Mouse (Mus musculus) heart, embryonic 11.5 days (tissue): ENCODE results near the gene Mpp6. TPM values are rescaled to one million over a fixed set of nuclear protein-coding genes. Genes with fewer than 3 reads are reported as not detected.

Experiments used
- ATAC-seq: fragments of 200-750 bp; cut with Nextera tagmentation; replicated peaks from 2 replicates; pipeline ENCODE4 v1.8.0; 2017; ENCODE audit warnings: moderate library complexity; ENCODE audit not compliant: insufficient number of reproducible peaks, low FRiP score, low TSS enrichment
- H3K27ac ChIP-seq: fragments of 300-500 bp; sonication (generic); 2 replicates; pipeline ENCODE4 v1.5.1; 2014; ENCODE audit warnings: mild to moderate bottlenecking, low read depth, low read length
- H3K27me3 ChIP-seq: fragments of 300-500 bp; sonication (generic); 2 replicates; pipeline ENCODE4 v1.6.1; 2014; ENCODE audit warnings: mild to moderate bottlenecking, low read length, mixed read lengths; ENCODE audit not compliant: control insufficient read depth, insufficient read depth
- H3K36me3 ChIP-seq: fragments of 300-500 bp; sonication (generic); 2 replicates; pipeline ENCODE4 v1.6.1; 2014; ENCODE audit warnings: mild to moderate bottlenecking, low read length, moderate library complexity, mixed read lengths; ENCODE audit not compliant: control insufficient read depth, insufficient read depth
- H3K4me1 ChIP-seq: fragments of 300-500 bp; sonication (generic); 2 replicates; pipeline ENCODE4 v1.6.1; 2014; ENCODE audit warnings: low read length; ENCODE audit not compliant: control insufficient read depth, insufficient read depth
- H3K4me2 ChIP-seq: fragments of 300-500 bp; sonication (generic); 2 replicates; pipeline ENCODE4 v1.6.1; 2014; ENCODE audit warnings: mild to moderate bottlenecking, moderate library complexity
- H3K4me3 ChIP-seq: fragments of 300-500 bp; sonication (generic); 2 replicates; pipeline ENCODE4 v1.5.1; 2014; ENCODE audit warnings: low read depth, low read length
- H3K9ac ChIP-seq: fragments of 300-500 bp; sonication (generic); 2 replicates; pipeline ENCODE4 v1.6.1; 2014; ENCODE audit warnings: mild to moderate bottlenecking, low read depth, low read length, moderate library complexity
- H3K9me3 ChIP-seq: fragments of 300-500 bp; sonication (generic); replicated peaks from 2 replicates; pipeline ENCODE4 v1.6.1; 2016; ENCODE audit warnings: low read length; ENCODE audit not compliant: control insufficient read depth
- WGBS: fragments of 180-500 bp; shearing (Covaris S2); extraction: QIAGEN DNeasy Blood & Tissue Kit; methylation state at CpG from one replicate; pipeline ENCODE4 v1.1.7; 2014; ENCODE audit not compliant: insufficient replicate concordance; 5-methylcytosine and 5-hydroxymethylcytosine counted together
- polyA plus RNA-seq: library from polyadenylated mRNA; unstranded; fragments of >200 nt; fragmentation: Nextera tagmentation; extraction: Ambion mirVana; gene quantifications from 2 replicates; pipeline ENCODE4 v1.2.1, GENCODE M21; 2014

Gene Mpp6
- polyA plus RNA-seq, 1 experiment from 2014 or later = 60.8 TPM

- Histone ChIP-seq H3K27me3 (no peaks in the 10 kb centered on the region), H3K9ac (no peak overlapping the region), H3K9me3 (no peaks in the 10 kb centered on the region), H3K4me1 (no peaks in the 10 kb centered on the region), H3K4me3 (no peak overlapping the region), H3K27ac (no peak overlapping the region), H3K36me3 (no peaks in the 10 kb centered on the region), H3K4me2 (no peak overlapping the region)
- WGBS = 70% methylated on average over 7 of the region's 7 CpGs
- ATAC-seq = no peak
These were observed 18.4 kb upstream of the Mpp6 start for GRCm38 (mm10) chr6:50091462-50092154.

- Histone ChIP-seq H3K9ac (peak overlapping the region; percentile 92), H3K36me3 (no peaks in the 10 kb centered on the region), H3K4me3 (peak overlapping the region; percentile 82), H3K27ac (no peak overlapping the region), H3K4me1 (peaks cover 7% of the 10 kb centered on the region; the same call in 1 of the 2 replicates), H3K9me3 (no peaks in the 10 kb centered on the region), H3K4me2 (peak overlapping the region; percentile 95), H3K27me3 (peaks cover 9% of the 10 kb centered on the region)
- no peak for ATAC-seq
- WGBS = 3% methylated on average over 15 of the region's 15 CpGs
These were observed 762 bp upstream of the Mpp6 start for GRCm38 (mm10) chr6:50109201-50109756.

GRCm38 (mm10) chr6:50110379-50110941 lies 419 bp downstream of the Mpp6 start:
- peak overlapping the region; percentile 95 for H3K4me2 ChIP-seq
- peak; percentile 73 for ATAC-seq
- peak overlapping the region; percentile 92 for H3K9ac ChIP-seq
- no peaks in the 10 kb centered on the region for H3K36me3 ChIP-seq
- WGBS = under 1% methylated on average over 57 of the region's 72 CpGs
- peak overlapping the region; percentile 77 for H3K27ac ChIP-seq
- peak overlapping the region; percentile 82 for H3K4me3 ChIP-seq
- peaks cover 7% of the 10 kb centered on the region; the same call in 1 of the 2 replicates for H3K4me1 ChIP-seq
- H3K27me3 ChIP-seq = peaks cover 9% of the 10 kb centered on the region
- no peaks in the 10 kb centered on the region for H3K9me3 ChIP-seq

GRCm38 (mm10) chr6:50111111-50111655 lies 1.1 kb downstream of the Mpp6 start:
- Histone ChIP-seq H3K27me3 (peaks cover 9% of the 10 kb centered on the region), H3K27ac (peak overlapping the region; percentile 77; the same call in 1 of the 2 replicates), H3K4me2 (peak overlapping the region; percentile 95), H3K4me1 (peaks cover 7% of the 10 kb centered on the region; the same call in 1 of the 2 replicates), H3K9ac (peak overlapping the region; percentile 92), H3K9me3 (no peaks in the 10 kb centered on the region), H3K36me3 (no peaks in the 10 kb centered on the region), H3K4me3 (peak overlapping the region; percentile 82)
- WGBS = 9% methylated on average over 6 of the region's 6 CpGs
- no peak for ATAC-seq

GRCm38 (mm10) chr6:50112775-50113174 lies 2.7 kb downstream of the Mpp6 start:
- Histone ChIP-seq H3K4me3 (no peak overlapping the region), H3K4me1 (peaks cover 12% of the 10 kb centered on the region), H3K36me3 (no peaks in the 10 kb centered on the region), H3K27ac (0 out of 2 replicates have a peak overlapping the region, but pooled peaks have one; percentile 46), H3K9ac (no peak overlapping the region), H3K27me3 (peaks cover 9% of the 10 kb centered on the region), H3K9me3 (no peaks in the 10 kb centered on the region), H3K4me2 (peak overlapping the region; percentile 48)
- WGBS = 0% methylated on average over 8 of the region's 8 CpGs
- ATAC-seq = 0 out of 2 replicates have a peak, but pooled peaks have one; percentile 33

GRCm38 (mm10) chr6:50114280-50114679 lies 4.2 kb downstream of the Mpp6 start:
- no peak overlapping the region for H3K27ac ChIP-seq
- no peaks in the 10 kb centered on the region for H3K36me3 ChIP-seq
- ATAC-seq = no peak
- H3K4me3 ChIP-seq = no peak overlapping the region
- no peaks in the 10 kb centered on the region for H3K9me3 ChIP-seq
- peaks cover 10% of the 10 kb centered on the region for H3K4me1 ChIP-seq
- no peak overlapping the region for H3K9ac ChIP-seq
- H3K4me2 ChIP-seq = no peak overlapping the region
- 84% methylated on average over 6 of the region's 6 CpGs for WGBS
- no peaks in the 10 kb centered on the region for H3K27me3 ChIP-seq

GRCm38 (mm10) chr6:50120931-50121330 lies 10.9 kb downstream of the Mpp6 start:
- 88% methylated on average over 1 of the region's 1 CpGs for WGBS
- Histone ChIP-seq H3K4me1 (peaks cover 5% of the 10 kb centered on the region), H3K4me2 (no peak overlapping the region), H3K27ac (no peak overlapping the region), H3K27me3 (no peaks in the 10 kb centered on the region), H3K36me3 (no peaks in the 10 kb centered on the region), H3K9ac (no peak overlapping the region), H3K4me3 (no peak overlapping the region), H3K9me3 (no peaks in the 10 kb centered on the region)
- no peak for ATAC-seq

GRCm38 (mm10) chr6:50122835-50123234 lies 12.8 kb downstream of the Mpp6 start:
- Histone ChIP-seq H3K4me2 (no peak overlapping the region), H3K4me1 (no peaks in the 10 kb centered on the region)
- WGBS = 93% methylated on average over 4 of the region's 4 CpGs

More at GRCm38 (mm10) chr6:50122835-50123234, 12.8 kb downstream of the Mpp6 start:
- H3K27ac ChIP-seq = no peak overlapping the region
- H3K9ac ChIP-seq = no peak overlapping the region
- H3K9me3 ChIP-seq = no peaks in the 10 kb centered on the region
- no peak for ATAC-seq
- H3K27me3 ChIP-seq = no peaks in the 10 kb centered on the region
- H3K4me3 ChIP-seq = no peak overlapping the region
- peaks cover 3% of the 10 kb centered on the region; the same call in 1 of the 2 replicates for H3K36me3 ChIP-seq
